Mouse (Mus musculus) kidney, postnatal 10 days (tissue): Measurements from ENCODE around the gene Pdzrn4.

ENCODE experiments used
- DNase-seq: peaks from one replicate; pipeline ENCODE4 v3.0.0; 2021; ENCODE audit warnings: mixed read lengths

Pdzrn4 gene

DNA sequence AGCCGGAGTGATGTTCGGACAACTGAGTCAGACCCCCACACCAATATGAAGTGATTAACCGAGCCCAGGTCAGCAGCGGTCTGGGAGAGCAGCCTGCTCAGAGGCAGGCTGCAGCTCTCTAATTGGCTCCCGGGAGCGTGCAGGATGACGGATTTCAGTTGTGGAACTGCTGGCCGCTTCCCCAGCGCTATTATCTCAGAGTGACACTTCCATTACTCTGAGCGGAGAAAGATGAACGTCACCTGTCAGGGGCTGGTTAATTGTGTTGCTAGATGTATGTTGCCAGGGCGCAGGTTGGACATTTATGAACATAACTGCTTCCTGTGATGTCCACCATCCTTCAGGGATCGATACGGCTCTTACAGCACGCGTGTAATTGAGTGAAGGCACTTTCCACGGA is 355.5 kb downstream of the Pdzrn4 start:
- no peak for DNase-seq

- no peak for DNase-seq
These were observed 355.9 kb downstream of the Pdzrn4 start for GRCm38 (mm10) chr15:92752578-92752977.

- no peak for DNase-seq
These were observed 360.6 kb downstream of the Pdzrn4 start for GRCm38 (mm10) chr15:92757085-92757903.

DNA sequence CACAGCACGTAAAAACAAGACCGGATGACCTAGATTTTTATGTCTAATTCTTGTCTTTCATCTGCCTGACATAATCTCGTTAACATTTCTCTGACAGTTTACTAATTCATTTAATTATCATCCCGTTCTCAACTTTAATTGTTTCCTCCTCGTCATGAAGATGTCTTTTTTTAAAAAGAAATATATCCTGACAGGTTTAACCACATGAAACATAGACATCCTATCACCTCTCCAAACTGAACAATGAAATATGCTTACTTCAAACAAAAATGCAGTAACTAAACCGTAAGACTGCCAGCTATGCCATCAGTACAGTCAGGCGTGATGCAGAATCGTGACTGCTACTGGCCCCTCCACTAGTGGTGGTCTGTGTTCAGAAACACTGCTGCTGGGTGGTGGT is 362.3 kb downstream of the Pdzrn4 start:
- DNase-seq = no peak

DNA sequence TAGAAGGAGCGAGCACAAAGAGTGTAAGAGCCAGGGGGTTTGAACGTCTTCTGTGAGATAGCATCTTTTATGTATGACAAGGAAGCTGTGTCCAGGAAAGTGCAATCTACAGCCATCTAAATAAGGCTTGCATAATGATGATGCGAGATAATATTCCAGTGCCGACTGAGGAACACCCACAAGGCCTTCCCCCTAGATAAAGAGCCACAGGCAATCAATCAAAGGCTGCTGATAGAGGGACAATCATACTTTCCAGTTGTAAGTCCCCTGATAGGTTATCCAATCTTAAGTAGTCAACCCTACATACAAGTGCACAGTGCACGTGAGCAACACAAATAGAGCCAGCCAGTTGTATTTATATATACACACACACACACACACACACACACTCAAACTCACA is 366.6 kb downstream of the Pdzrn4 start:
- DNase-seq = no peak

DNA sequence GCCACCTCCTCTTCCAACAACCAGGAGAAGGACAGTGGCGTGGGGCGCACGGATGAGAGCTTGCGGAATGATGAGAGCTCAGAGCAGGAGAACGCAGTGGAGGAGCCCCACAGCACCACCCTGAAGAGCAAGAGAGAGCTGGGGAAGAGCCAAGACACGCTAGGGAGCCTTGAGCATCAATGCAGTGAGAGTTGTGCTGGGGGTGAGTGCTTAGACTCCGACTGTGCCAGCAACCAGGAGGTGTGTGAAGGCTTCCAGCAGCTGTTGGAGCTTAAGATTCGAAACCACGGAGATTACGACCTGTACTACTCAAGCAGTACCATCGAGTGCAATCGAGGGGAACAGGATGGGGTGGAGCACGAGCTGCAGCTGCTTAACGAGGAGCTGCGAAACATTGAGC is 372.9 kb downstream of the Pdzrn4 start:
- DNase-seq = no peak

- no peak for DNase-seq
These were observed 391.4 kb downstream of the Pdzrn4 start for GRCm38 (mm10) chr15:92788036-92788435.

DNA sequence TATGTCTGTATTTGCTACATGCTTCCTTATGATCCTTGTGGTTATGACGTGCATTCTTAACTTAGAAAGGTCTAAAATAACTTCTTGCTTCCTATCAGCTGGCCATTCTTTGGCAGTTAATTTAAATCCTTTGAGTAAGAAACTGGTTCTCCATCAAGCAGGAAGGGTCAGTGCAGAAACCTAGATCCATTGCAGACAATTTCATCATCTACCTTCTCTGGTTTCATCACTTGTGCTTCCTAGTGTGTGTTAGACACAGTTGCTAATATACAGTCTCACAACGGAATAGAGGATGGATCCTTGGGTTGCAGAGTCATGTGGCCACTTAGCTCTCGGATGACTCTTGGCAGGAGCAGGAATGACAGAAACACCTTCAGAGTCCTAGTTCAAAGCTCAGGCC is 397.6 kb downstream of the Pdzrn4 start:
- no peak for DNase-seq

DNA sequence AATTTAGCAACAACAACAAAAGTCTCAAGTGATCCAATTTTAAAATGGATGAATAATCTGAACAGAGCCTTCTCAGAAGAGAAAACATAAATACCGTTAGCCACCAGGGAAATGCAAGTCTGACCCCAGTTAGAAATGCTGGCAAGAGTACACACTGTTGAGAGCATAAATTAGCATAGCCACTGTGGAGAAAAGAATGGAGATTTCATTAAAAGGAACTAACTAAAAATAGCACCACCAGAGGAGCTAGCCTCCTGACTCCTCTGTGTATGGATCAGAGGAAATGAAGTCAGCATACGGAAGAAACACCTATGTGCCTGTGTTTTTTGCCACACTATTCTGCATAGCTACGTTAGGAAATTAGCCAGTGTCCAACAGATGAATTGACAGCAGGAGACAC is 409.3 kb downstream of the Pdzrn4 start:
- DNase-seq = no peak

- DNase-seq = no peak
These were observed 409.7 kb downstream of the Pdzrn4 start for GRCm38 (mm10) chr15:92806352-92806751.
